In genomic region chr11:25862686-25863085, GRCm38 (mm10) we compare ENCODE assay signal across 8 mouse cellular contexts.
DNase-seq lines count a peak whose midpoint lies in the region; ATAC-seq lines count a peak whose summit lies in the region.

No protein-coding gene starts in this region.

- intact Hi-C loops in gastrocnemius, postnatal 14 days (cut with DNase I; ENCODE audit: low total_unique reads): no loop called here

- DNase-seq in gastrocnemius, postnatal 14 days: peak; percentile 36
- DNase-seq in gastrocnemius, adult 8-10 months (ENCODE audit: low spot score in 2 of 2): no peak
- peak; percentile 11 to 63 for DNase-seq in heart, adult 18-20 months
- DNase-seq in kidney, adult 18-20 months: peak; percentile 62

- no peak overlapping the region for H3K4me3 ChIP-seq in limb, embryonic 13.5 days
- H3K4me3 ChIP-seq in midbrain, embryonic 16.5 days (ENCODE audit: low read depth, low read length): no peak overlapping the region; the same call in 1 of the 2 replicates
- H3K4me3 ChIP-seq in stomach, embryonic 15.5 days (replicated peaks): no peak overlapping the region

- no peaks in the 10 kb centered on the region for H3K9me3 ChIP-seq in limb, embryonic 13.5 days
- H3K9me3 ChIP-seq in midbrain, embryonic 16.5 days (replicated peaks; ENCODE audit: control insufficient read depth, low read length, poor library complexity, severe bottlenecking): no peaks in the 10 kb centered on the region
- no peaks in the 10 kb centered on the region for H3K9me3 ChIP-seq in stomach, embryonic 15.5 days

- no peak overlapping the region for H3K9ac ChIP-seq in limb, embryonic 13.5 days
- no peak overlapping the region for H3K9ac ChIP-seq in midbrain, embryonic 16.5 days (ENCODE audit: low read depth, low read length)
- H3K9ac ChIP-seq in stomach, embryonic 15.5 days: no peak overlapping the region

- peak; percentile 97 for ATAC-seq in common myeloid progenitor, adult 5-6 weeks (replicated peaks; ENCODE audit: low read depth, poor library complexity, severe bottlenecking)
- ATAC-seq in limb, embryonic 13.5 days (ENCODE audit: low FRiP score, low read depth): peak; percentile 78
- ATAC-seq in midbrain, embryonic 16.5 days: peak; percentile 75
- ATAC-seq in stomach, embryonic 15.5 days (ENCODE audit: insufficient read depth, low FRiP score, low read depth): no peak; the same call in 1 of the 2 replicates

- H3K4me1 ChIP-seq in limb, embryonic 13.5 days: no peaks in the 10 kb centered on the region
- H3K4me1 ChIP-seq in midbrain, embryonic 16.5 days (ENCODE audit: control insufficient read depth, insufficient read depth, low read length): no peaks in the 10 kb centered on the region; the same call in 1 of the 2 replicates
- H3K4me1 ChIP-seq in stomach, embryonic 15.5 days: no peaks in the 10 kb centered on the region

- peak overlapping the region; percentile 41 for H3K4me2 ChIP-seq in limb, embryonic 13.5 days (replicated peaks)
- peak overlapping the region; percentile 31; the same call in 1 of the 2 replicates for H3K4me2 ChIP-seq in midbrain, embryonic 16.5 days (ENCODE audit: low read length)
- H3K4me2 ChIP-seq in stomach, embryonic 15.5 days: peak overlapping the region; percentile 29; the same call in 1 of the 2 replicates

- H3K27me3 ChIP-seq in limb, embryonic 13.5 days: peaks cover 14% of the 10 kb centered on the region; the same call in 1 of the 2 replicates
- no peaks in the 10 kb centered on the region for H3K27me3 ChIP-seq in midbrain, embryonic 16.5 days (ENCODE audit: control insufficient read depth, insufficient read depth, low read depth, low read length)
- no peaks in the 10 kb centered on the region for H3K27me3 ChIP-seq in stomach, embryonic 15.5 days (replicated peaks)

- no peaks in the 10 kb centered on the region for H3K36me3 ChIP-seq in limb, embryonic 13.5 days
- no peaks in the 10 kb centered on the region for H3K36me3 ChIP-seq in midbrain, embryonic 16.5 days (ENCODE audit: control insufficient read depth, insufficient read depth, low read length)
- no peaks in the 10 kb centered on the region for H3K36me3 ChIP-seq in stomach, embryonic 15.5 days

- 5% methylated on average over 9 of the region's 9 CpGs for WGBS in limb, embryonic 13.5 days
- WGBS in midbrain, embryonic 16.5 days: 6% methylated on average over 9 of the region's 9 CpGs
- 10% methylated on average over 9 of the region's 9 CpGs for WGBS in stomach, embryonic 15.5 days

- no peak overlapping the region for H3K27ac ChIP-seq in limb, embryonic 13.5 days
- no peak overlapping the region for H3K27ac ChIP-seq in midbrain, embryonic 16.5 days (ENCODE audit: low read length)
- H3K27ac ChIP-seq in stomach, embryonic 15.5 days: no peak overlapping the region

Comparison
In these comparisons a context has a peak if more than half of its experiments do, and no peak if none do; other contexts are left out.
1. DNase-seq: peak in gastrocnemius, postnatal 14 days (single experiment), heart, adult 18-20 months (2 of 2) and kidney, adult 18-20 months (single experiment); none in gastrocnemius, adult 8-10 months (0 of 2).
2. Peak in every context shown above with its lines, with median percentiles within 50 percentile points of each other: H3K4me2 ChIP-seq.